Mouse (Mus musculus): Measurements from ENCODE around the gene Tmie.

Gene Tmie

GRCm38 (mm10) chr9:110888935-110889334, 9.0 kb upstream of the Tmie start:
- DNase-seq (ENCODE audit: low spot score), result no peak

GRCm38 (mm10) chr9:110887388-110888303, 7.7 kb upstream of the Tmie start:
- no peak for DNase-seq (ENCODE audit: low spot score)

GRCm38 (mm10) chr9:110881953-110882352, 2.0 kb upstream of the Tmie start:
- DNase-seq (ENCODE audit: low spot score), result no peak

- DNase-seq (ENCODE audit: low spot score), result no peak
These were observed 859 bp upstream of the Tmie start for GRCm38 (mm10) chr9:110880772-110881171.

GRCm38 (mm10) chr9:110879191-110879920, 557 bp downstream of the Tmie start, which contains the start of gene Als2cl:
Gene Als2cl, plus strand, starts transcription at chr9:110879870.
- no peak for DNase-seq (ENCODE audit: low spot score)

- no peak for DNase-seq (ENCODE audit: low spot score)
These were observed 2.0 kb downstream of the Tmie start for GRCm38 (mm10) chr9:110877888-110878287.

GRCm38 (mm10) chr9:110877353-110877752, 2.6 kb downstream of the Tmie start:
- DNase-seq (ENCODE audit: low spot score), result no peak

- DNase-seq (ENCODE audit: low spot score), result no peak
These were observed 4.6 kb downstream of the Tmie start for GRCm38 (mm10) chr9:110875288-110875695.

- no peak for DNase-seq (ENCODE audit: low spot score)
These were observed 5.2 kb downstream of the Tmie start for GRCm38 (mm10) chr9:110874660-110875191.

GRCm38 (mm10) chr9:110873681-110874659, 5.9 kb downstream of the Tmie start:
- DNase-seq (ENCODE audit: low spot score), result no peak

GRCm38 (mm10) chr9:110871030-110871429, 8.9 kb downstream of the Tmie start:
- DNase-seq (ENCODE audit: low spot score), result no peak

- no peak for DNase-seq (ENCODE audit: low spot score)
These were observed 20.8 kb downstream of the Tmie start for GRCm38 (mm10) chr9:110858967-110859596.

- no peak for DNase-seq (ENCODE audit: low spot score)
These were observed 21.4 kb downstream of the Tmie start for GRCm38 (mm10) chr9:110858523-110858922.

- no peak for DNase-seq (ENCODE audit: low spot score)
These were observed 22.0 kb downstream of the Tmie start, which contains the start of gene Prss50 for GRCm38 (mm10) chr9:110857781-110858472. Gene Prss50, plus strand, starts transcription at chr9:110857967.

- DNase-seq (ENCODE audit: low spot score), result no peak
These were observed 23.0 kb downstream of the Tmie start for GRCm38 (mm10) chr9:110856920-110857319.

GRCm38 (mm10) chr9:110855903-110856302, 24.0 kb downstream of the Tmie start:
- no peak for DNase-seq (ENCODE audit: low spot score)

- no peak for DNase-seq (ENCODE audit: low spot score)
These were observed 30.8 kb downstream of the Tmie start for GRCm38 (mm10) chr9:110849162-110849561.

GRCm38 (mm10) chr9:110844206-110844605, 35.7 kb downstream of the Tmie start, which contains the start of gene Prss46:
Gene Prss46, plus strand, starts transcription at chr9:110844506.
- DNase-seq (ENCODE audit: low spot score), result no peak

- DNase-seq (ENCODE audit: low spot score), result no peak
These were observed 38.5 kb downstream of the Tmie start for GRCm38 (mm10) chr9:110841438-110841837.

GRCm38 (mm10) chr9:110840905-110841304, 39.0 kb downstream of the Tmie start:
- no peak for DNase-seq (ENCODE audit: low spot score)

Measured in left cerebral cortex, adult 11 months (tissue).